Mouse (Mus musculus): ENCODE measurements at regions not wholly inside any gene's neighbourhood (a gene's known extent, or its start where the extent isn't known, plus 50 kb on each side); places are given as distances from the start of the nearest gene placed in this dataset.

- peaks cover 6% of the 10 kb centered on the region for H3K27me3 ChIP-seq (ENCODE audit: control insufficient read depth, insufficient read depth, low read length)
- no peak overlapping the region for H3K27ac ChIP-seq (ENCODE audit: control insufficient read depth, insufficient read depth, low read length)
- 71% methylated on average over 15 of the region's 15 CpGs for WGBS
- H3K36me3 ChIP-seq (ENCODE audit: control insufficient read depth, insufficient read depth, low read length), result no peaks in the 10 kb centered on the region
- peaks cover 3% of the 10 kb centered on the region; the same call in 1 of the 2 replicates for H3K4me1 ChIP-seq (replicated peaks; ENCODE audit: control insufficient read depth, insufficient read depth, low read length)
- DNase-seq, result no peak
- no peak for TF ChIP-seq CTCF (IDR thresholded peaks at IDR 0.05; ENCODE audit: borderline replicate concordance, control insufficient read depth, extremely low read depth, insufficient read depth, low read length, poor library complexity)
- no peak for TF ChIP-seq POLR2A (IDR thresholded peaks at IDR 0.05; ENCODE audit: control insufficient read depth, extremely low read depth, insufficient read depth, low read length, poor library complexity)
- no peak overlapping the region for H3K4me3 ChIP-seq (ENCODE audit: control insufficient read depth, insufficient read depth, low read length)
Observed at GRCm38 (mm10) chr17:45866876-45867652, 133.4 kb upstream of the 1600014C23Rik start.

DNA sequence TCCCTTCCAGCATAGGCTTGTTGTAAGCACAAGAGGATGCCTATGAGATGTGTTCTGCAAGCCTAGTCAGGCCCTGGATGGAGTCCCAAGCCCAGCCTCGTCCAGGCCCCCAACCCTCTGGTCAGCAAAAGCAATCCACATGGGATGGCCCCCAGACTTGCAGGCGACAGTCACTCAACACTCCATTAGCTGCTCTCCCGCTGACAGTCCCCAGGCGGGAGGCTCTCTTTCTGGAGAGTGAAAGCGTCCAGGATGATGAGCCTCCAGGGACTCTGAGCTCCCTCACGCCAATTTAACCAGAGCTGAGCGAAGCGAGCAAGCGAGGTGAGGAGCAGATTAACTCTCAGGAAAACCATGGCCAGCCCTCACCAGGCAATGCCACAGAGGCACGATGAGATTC lies 132.7 kb upstream of the 1600014C23Rik start:
- no peak overlapping the region for H3K27ac ChIP-seq (ENCODE audit: control insufficient read depth, insufficient read depth, low read length)
- H3K4me3 ChIP-seq (ENCODE audit: control insufficient read depth, insufficient read depth, low read length), result no peak overlapping the region
- no peaks in the 10 kb centered on the region for H3K36me3 ChIP-seq (ENCODE audit: control insufficient read depth, insufficient read depth, low read length)
- no peaks in the 10 kb centered on the region for H3K4me1 ChIP-seq (replicated peaks; ENCODE audit: control insufficient read depth, insufficient read depth, low read length)
- H3K27me3 ChIP-seq (ENCODE audit: control insufficient read depth, insufficient read depth, low read length), result no peaks in the 10 kb centered on the region
- TF ChIP-seq CTCF (IDR thresholded peaks at IDR 0.05; ENCODE audit: borderline replicate concordance, control insufficient read depth, extremely low read depth, insufficient read depth, low read length, poor library complexity) (no peak), POLR2A (IDR thresholded peaks at IDR 0.05; ENCODE audit: control insufficient read depth, extremely low read depth, insufficient read depth, low read length, poor library complexity) (no peak)
- DNase-seq, result no peak
- WGBS, result 80% methylated on average over 10 of the region's 10 CpGs

DNA sequence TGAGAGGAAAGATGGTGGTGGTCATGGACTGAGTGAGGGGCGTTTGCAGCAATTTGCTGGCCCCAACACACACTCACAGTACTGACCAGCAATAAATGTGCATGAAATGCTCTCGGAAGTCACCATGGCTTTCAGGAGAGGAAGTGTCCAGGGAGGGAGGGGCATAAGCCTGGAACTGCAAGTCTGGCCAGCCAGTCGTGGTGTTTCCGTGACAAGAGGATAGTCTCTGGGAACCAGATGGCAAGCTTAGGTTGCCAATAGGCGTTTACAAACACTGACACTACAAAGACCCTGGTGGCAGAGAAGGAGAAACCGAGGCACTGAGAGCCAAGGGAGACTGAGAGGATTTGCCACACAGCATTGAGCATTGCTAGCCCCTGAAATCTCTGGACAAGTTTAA lies 132.3 kb upstream of the 1600014C23Rik start:
- no peaks in the 10 kb centered on the region for H3K36me3 ChIP-seq (ENCODE audit: control insufficient read depth, insufficient read depth, low read length)
- no peaks in the 10 kb centered on the region for H3K27me3 ChIP-seq (ENCODE audit: control insufficient read depth, insufficient read depth, low read length)
- H3K4me1 ChIP-seq (replicated peaks; ENCODE audit: control insufficient read depth, insufficient read depth, low read length), result no peaks in the 10 kb centered on the region
- no peak for TF ChIP-seq CTCF (IDR thresholded peaks at IDR 0.05; ENCODE audit: borderline replicate concordance, control insufficient read depth, extremely low read depth, insufficient read depth, low read length, poor library complexity)
- no peak for TF ChIP-seq POLR2A (IDR thresholded peaks at IDR 0.05; ENCODE audit: control insufficient read depth, extremely low read depth, insufficient read depth, low read length, poor library complexity)
- no peak for DNase-seq
- WGBS, result 85% methylated on average over 6 of the region's 6 CpGs
- no peak overlapping the region for H3K4me3 ChIP-seq (ENCODE audit: control insufficient read depth, insufficient read depth, low read length)
- no peak overlapping the region for H3K27ac ChIP-seq (ENCODE audit: control insufficient read depth, insufficient read depth, low read length)

- no peaks in the 10 kb centered on the region for H3K4me1 ChIP-seq (replicated peaks; ENCODE audit: control insufficient read depth, insufficient read depth, low read length)
- no peaks in the 10 kb centered on the region for H3K36me3 ChIP-seq (ENCODE audit: control insufficient read depth, insufficient read depth, low read length)
- H3K4me3 ChIP-seq (ENCODE audit: control insufficient read depth, insufficient read depth, low read length), result no peak overlapping the region
- no peak for DNase-seq
- 94% methylated on average over 10 of the region's 10 CpGs for WGBS
- TF ChIP-seq POLR2A (IDR thresholded peaks at IDR 0.05; ENCODE audit: control insufficient read depth, extremely low read depth, insufficient read depth, low read length, poor library complexity) (no peak), CTCF (IDR thresholded peaks at IDR 0.05; ENCODE audit: borderline replicate concordance, control insufficient read depth, extremely low read depth, insufficient read depth, low read length, poor library complexity) (no peak)
- no peak overlapping the region for H3K27ac ChIP-seq (ENCODE audit: control insufficient read depth, insufficient read depth, low read length)
- H3K27me3 ChIP-seq (ENCODE audit: control insufficient read depth, insufficient read depth, low read length), result no peaks in the 10 kb centered on the region
Observed at GRCm38 (mm10) chr17:45863471-45864205, 130.0 kb upstream of the 1600014C23Rik start.

DNA sequence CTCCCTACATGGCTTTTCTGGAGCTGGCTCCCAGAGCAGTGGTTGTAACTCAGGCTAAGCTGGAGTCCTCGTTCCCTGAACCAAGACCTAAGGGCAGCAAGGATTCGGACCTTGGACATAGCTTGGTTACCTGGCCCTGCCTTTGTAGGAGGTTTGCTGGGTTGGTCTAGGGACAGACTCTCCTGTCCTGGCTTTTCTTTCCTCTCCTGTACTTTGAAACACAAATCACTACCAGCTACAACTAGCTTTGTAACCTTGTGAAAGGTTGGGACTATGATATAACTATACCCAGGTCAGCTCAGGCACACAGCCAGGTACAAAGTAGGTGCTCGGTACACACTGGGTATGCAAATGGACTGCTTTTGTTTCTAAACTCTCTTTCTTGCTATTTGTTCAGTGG lies 129.4 kb upstream of the 1600014C23Rik start:
- H3K27ac ChIP-seq (ENCODE audit: control insufficient read depth, insufficient read depth, low read length), result no peak overlapping the region
- no peaks in the 10 kb centered on the region for H3K27me3 ChIP-seq (ENCODE audit: control insufficient read depth, insufficient read depth, low read length)
- TF ChIP-seq CTCF (IDR thresholded peaks at IDR 0.05; ENCODE audit: borderline replicate concordance, control insufficient read depth, extremely low read depth, insufficient read depth, low read length, poor library complexity) (no peak), POLR2A (IDR thresholded peaks at IDR 0.05; ENCODE audit: control insufficient read depth, extremely low read depth, insufficient read depth, low read length, poor library complexity) (no peak)
- WGBS, result 93% methylated on average over 3 of the region's 3 CpGs
- H3K4me3 ChIP-seq (ENCODE audit: control insufficient read depth, insufficient read depth, low read length), result no peak overlapping the region
- H3K36me3 ChIP-seq (ENCODE audit: control insufficient read depth, insufficient read depth, low read length), result no peaks in the 10 kb centered on the region
- DNase-seq, result no peak
- no peaks in the 10 kb centered on the region for H3K4me1 ChIP-seq (replicated peaks; ENCODE audit: control insufficient read depth, insufficient read depth, low read length)

DNA sequence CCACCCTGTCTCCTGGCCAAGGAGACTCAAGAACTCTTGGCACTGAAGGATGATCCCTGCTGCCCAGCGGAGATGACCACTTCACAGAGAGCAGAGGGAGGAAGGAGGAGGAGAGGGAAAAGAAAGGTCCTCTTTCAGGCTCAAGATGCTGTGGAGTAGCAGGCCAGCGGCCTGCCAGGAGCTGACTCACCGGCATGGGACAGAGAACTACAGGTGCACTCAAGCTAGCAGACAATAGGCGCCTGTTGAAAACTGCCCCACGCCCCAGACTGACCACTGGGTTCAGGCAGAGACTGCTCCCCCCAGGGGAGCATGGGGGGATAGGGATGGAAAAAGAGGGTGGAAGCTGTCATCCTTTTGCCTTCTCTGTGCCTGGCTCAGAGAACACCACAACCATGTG lies 125.8 kb upstream of the 1600014C23Rik start:
- WGBS, result 96% methylated on average over 5 of the region's 5 CpGs
- H3K27me3 ChIP-seq (ENCODE audit: control insufficient read depth, insufficient read depth, low read length), result no peaks in the 10 kb centered on the region
- TF ChIP-seq CTCF (IDR thresholded peaks at IDR 0.05; ENCODE audit: borderline replicate concordance, control insufficient read depth, extremely low read depth, insufficient read depth, low read length, poor library complexity) (no peak), POLR2A (IDR thresholded peaks at IDR 0.05; ENCODE audit: control insufficient read depth, extremely low read depth, insufficient read depth, low read length, poor library complexity) (no peak)
- H3K4me1 ChIP-seq (replicated peaks; ENCODE audit: control insufficient read depth, insufficient read depth, low read length), result no peaks in the 10 kb centered on the region
- no peak for DNase-seq
- H3K27ac ChIP-seq (ENCODE audit: control insufficient read depth, insufficient read depth, low read length), result no peak overlapping the region
- H3K4me3 ChIP-seq (ENCODE audit: control insufficient read depth, insufficient read depth, low read length), result no peak overlapping the region
- no peaks in the 10 kb centered on the region for H3K36me3 ChIP-seq (ENCODE audit: control insufficient read depth, insufficient read depth, low read length)
